Mouse (Mus musculus): Measurements from ENCODE around the gene Wipi2.

- TF ChIP-seq CTCF (IDR thresholded peaks at IDR 0.05; ENCODE audit: borderline replicate concordance, control insufficient read depth, extremely low read depth, insufficient read depth, low read length, poor library complexity) (no peak), POLR2A (IDR thresholded peaks at IDR 0.05; ENCODE audit: control insufficient read depth, extremely low read depth, insufficient read depth, low read length, poor library complexity) (no peak)
These were observed 87.6 kb downstream of the Wipi2 start for GRCm38 (mm10) chr5:142715059-142715458.

All from thymus, adult 2 months (tissue).